Mouse (Mus musculus) cerebellum, postnatal 14 days (tissue): ENCODE data around the gene Unc93a.
"Not testable (repeated sequence)": the region's sequence is repeated elsewhere in the genome, so short reads cannot be mapped to it uniquely, and the experiment has no call there.

ENCODE experiments used
- DNase-seq, 2 experiments: peaks; one replicate each; pipeline ENCODE4 v3.0.0; 2021; ENCODE audit warnings: mixed read lengths in 2 of 2

The Unc93a gene

DNA sequence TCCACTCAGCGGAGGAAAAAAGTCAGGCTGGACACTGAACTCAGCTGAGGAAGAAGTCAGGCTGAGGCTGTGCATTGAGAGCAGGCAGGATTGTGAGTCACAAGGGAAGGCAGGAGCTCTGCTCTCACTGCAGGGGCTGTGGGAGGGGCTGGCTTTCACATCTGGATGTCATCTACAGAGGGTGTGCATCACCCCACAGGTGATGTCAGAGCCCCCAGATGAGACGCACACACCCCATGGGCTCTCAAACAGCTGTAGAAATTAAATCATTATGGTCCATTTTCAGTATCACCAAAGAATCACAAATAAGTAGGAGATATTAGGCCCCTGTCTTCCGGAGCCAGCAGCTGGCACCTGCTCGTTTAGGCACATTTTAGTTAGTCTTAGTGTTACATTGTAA is at the start of gene Unc93a:
Unc93a (minus strand) TSS at position 101 of the 400 bp plus-strand sequence.
- not testable (repeated sequence) for DNase-seq

DNA sequence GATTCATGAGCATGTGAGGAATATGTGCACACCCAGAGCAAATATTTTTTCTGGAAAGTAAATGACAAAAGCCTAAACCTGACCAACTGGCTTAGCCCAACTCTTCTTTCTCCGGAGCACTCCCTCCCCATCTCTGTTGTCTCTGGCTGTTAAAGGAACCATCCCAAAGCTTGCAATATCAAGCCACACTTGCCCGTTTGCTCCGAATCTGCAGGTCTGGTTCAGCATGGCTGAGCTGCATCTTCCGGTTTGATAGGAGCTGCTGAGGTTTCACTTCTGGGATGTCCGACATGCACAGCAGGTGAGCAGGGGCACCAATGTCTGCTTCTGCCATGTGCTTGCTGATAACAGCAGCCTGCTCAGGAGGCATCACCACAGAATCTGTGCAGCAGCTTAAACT is 48.9 kb upstream of the Unc93a start:
- not testable (repeated sequence) for DNase-seq

DNA sequence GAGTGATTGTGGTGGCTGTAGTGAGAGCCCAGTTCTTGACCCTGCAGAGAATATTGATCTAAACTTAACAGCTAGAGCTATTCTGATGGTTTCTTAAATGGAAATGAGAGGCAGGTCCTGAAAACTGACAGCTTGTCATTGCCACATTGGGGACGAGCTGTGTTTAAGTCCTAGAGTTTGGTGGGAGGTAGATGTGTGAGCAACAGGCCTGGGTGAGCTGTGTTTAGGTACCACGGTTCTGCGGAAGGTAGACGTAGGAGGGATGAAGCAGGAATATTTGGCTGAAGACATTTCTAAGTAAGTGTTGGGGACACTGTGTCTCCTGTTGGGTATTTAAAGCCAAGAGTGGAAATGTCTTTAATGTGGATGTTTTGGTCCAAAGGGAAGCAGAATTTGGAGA is 47.4 kb upstream of the Unc93a start:
- not testable (repeated sequence) for DNase-seq

DNA sequence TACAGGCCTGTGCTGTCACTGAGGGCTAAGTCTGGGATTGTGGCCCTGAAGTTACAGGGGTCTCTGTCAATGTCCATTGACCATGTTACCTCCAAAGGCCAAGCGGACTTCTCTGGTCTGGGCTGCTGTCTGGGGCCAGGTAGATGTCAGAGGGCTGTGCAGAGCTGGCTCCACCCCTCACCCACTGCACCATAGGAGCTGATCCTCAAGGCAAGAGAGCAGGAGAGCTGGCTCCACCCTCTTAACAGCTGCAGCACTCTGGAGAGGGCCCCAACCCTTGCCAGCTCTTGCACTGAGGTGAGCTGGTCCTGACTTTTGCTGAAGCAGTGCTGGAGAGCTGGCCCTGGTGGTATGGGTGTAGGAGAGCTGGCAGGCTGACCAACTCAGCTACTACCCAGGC is 46.2 kb upstream of the Unc93a start:
- DNase-seq = not testable (repeated sequence)

DNA sequence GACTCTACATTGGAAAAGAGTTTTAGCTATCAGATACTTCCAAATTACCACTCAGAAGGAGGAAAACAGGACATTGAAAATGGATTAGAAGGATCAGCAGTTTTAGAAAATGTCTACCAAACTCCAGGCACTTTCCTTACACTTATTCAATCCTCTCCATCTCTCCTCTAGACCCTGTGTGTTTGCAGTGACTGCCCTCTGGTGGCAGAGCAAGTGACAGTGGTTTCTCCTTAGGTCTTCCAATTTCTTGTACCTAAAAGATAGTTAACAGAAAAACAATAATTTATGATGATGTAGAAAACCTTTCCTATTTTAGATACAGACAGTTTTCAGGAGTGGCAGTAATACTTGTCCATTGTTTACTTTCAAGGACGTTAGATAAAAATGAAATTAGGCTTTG is 44.0 kb upstream of the Unc93a start:
- not testable (repeated sequence) for DNase-seq

DNA sequence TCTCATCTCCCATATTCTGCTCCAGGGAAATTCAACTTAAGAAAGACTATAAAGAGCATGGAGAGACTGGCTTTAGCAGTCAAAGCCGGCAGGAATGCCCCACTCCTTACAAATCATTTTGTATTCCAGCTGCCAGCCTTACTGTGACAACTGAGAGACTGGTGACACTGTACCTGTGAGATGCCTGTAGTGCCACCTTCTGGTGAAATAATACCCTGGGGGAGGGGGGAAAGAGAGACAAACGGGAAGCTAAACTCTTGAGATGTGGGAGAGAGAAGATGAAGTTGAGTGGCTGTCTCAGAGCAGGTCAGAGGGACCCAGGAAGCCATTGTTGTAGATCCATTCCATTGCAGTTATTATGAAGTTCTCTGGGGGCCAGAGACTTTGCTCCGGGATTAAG is 42.4 kb upstream of the Unc93a start:
- DNase-seq = not testable (repeated sequence)

DNA sequence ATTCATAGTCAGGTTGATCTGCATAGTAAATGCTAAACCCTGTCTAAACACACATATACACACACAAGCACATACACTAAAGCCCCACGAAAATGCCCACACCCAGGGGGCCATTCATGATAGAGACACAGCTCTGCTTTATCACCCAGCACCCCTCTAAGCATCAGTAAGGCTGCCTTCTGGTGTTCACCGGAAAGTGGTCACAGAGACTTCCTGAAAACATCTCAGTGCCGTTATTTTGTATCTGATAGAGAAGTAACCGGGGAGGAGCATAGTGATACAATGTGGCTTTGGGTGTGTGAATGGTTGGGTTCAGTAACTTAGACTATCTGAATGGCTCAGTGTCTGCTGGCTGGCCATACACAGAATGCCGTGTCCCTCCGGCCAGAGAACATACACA is 42.0 kb upstream of the Unc93a start:
- not testable (repeated sequence) for DNase-seq

DNA sequence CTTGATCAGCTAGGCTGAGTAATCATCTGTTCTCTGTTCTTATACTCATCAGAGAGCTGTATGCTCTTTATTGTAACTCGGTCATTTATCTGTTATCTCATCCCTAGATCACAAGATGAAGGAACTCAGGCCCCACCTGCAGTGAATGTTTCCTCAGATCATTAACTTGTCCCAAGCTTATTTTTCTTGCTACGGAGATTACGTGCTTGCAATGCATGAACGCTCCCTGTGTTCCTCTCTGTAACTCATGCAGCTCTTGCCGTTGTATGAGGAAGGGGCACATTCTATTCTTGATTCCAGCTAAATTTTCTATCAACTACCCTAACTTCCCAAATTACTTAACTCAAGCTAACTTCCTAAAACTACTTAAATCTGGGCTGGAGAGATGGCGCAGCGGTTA is 14.5 kb upstream of the Unc93a start:
- not testable (repeated sequence) for DNase-seq

DNA sequence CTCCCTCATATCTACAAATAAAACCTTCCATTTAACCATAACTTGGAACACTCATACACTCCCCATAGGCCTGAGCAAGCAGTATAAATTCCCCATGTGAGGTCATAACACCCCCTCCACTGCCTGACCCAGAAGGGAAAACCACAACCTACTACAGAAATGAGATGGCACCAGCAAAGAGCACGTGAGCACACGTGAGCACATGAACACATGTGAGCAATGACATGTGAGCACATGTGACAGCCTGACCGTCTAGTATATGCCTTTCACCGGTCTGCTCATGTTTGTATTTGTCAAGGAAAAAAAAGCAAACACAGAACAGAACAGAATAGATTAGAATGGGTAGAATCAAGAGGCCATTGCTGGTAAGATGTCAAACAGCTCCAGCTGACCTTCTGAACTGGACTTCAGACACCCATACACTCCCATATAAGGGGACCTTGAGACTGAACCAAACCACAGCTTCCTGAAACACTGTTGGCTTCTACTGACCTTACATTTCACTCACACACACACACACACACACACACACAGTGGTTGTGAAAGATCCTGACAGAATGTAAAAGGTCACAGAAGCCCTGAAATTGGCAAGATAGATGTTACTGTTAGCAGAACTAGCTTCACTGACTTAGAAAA is 13.1 kb upstream of the Unc93a start:
- DNase-seq = not testable (repeated sequence)

DNA sequence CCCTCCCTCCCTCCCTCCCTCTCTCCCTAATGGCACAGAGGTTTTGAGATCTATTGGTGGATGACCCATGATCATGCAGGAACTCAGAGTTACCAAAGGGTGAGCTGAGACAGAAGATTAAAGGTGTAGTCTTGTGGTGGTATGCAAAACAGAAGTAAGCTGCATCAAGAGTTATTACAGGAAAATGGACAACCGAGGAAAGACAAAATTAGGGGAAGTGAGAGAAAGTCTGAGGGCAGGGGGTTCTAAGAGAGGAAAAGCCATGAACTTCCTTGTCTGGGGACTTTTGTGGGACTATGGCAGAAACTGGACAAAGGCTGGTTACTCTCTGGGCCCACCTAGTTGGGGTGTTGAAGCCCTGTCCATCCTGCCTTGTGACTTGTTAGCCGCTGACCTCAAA is 11.1 kb upstream of the Unc93a start:
- DNase-seq = not testable (repeated sequence)

DNA sequence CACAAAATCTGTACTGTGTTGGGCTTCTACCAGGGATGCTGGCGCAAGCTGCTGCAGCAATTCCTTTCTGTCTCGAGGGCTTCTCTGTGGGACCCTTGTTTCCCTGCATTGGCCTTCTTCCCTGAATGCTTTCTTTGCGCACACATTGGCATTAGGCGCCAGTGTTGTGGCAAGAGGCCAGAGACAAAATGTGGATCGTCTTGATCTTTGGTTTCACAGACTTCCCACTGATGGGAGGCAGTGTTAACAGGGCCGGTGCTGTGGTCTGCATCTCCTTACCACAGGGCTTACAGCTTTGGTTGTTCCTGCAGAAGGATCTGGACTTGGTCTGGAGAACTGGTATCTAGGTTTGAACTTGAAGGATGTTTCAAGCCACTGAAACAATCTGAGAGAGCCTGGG is 3.7 kb upstream of the Unc93a start:
- DNase-seq = peak; percentile 67 to 76

DNA sequence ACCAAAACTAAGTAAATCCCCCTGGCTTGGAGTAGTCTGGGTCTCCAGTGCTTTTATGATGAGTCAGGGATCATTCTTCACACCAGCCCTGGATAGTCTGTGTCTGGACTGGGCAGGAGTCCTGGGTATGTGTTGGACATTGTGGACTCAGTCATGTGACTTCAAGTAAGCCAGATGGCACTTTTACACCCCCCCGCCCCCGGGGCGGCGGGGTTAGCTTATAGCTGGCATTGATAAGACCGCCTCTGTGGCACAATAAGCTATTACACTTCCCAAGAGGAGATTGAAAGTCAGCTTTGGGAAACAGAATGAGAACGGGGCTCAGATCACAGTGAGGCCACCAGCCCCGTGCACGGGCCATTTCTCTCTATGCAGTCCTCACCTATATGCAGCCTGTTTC is 742 bp upstream of the Unc93a start:
- DNase-seq = peak; percentile 26 to 30

DNA sequence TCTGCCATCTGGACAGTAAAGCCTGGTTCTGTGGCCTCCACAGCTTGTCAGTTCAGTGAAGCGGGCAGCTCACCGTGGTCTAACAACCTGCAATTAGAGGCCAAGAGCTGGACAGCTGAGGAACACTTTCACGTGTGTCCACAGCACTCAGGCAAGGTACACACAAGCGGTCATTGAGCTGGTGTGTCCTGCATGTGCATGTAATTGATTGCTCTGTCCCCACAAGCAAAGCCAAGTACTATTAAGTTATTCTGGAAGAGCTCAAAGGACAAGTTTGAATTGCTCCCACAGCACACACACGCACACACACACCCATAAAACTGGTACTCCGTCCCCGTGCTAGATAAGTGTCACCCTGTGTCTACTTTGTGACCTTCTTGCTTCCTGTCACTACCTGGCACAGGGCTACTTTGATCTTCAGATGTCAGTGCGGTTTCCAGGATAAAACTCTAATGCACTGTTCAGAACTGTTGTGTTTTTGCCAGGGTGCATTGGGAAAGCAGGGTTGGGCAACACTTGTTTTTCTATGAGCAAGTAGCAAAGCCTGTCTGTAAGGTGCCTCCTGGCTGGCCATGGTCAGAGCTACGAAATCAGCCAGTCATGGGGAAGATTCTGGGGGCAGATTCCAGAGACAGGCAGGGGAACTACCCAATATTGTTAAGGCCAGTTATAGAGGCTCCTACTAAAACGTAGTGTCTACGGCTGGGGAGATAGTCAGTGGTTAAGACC is 1.7 kb downstream of the Unc93a start:
- not testable (repeated sequence) for DNase-seq

DNA sequence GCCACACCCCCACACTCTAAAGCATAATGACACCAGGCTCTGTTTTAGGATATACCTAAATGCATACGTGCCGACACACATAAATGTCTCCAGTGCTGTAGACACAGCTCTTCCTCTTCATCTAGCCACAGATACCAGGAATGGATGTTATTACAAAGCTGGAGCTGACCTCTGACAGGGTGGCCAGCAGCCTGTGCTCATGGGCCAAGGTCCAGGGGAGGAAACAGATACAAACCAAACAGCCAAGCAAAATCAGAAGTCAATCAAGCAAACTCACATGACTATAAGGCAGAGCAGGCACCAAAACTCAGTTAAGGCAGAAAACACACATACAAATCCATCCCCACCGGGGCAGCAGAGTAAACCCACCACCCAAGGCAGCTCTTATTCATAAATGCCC is 2.3 kb downstream of the Unc93a start:
- not testable (repeated sequence) for DNase-seq

DNA sequence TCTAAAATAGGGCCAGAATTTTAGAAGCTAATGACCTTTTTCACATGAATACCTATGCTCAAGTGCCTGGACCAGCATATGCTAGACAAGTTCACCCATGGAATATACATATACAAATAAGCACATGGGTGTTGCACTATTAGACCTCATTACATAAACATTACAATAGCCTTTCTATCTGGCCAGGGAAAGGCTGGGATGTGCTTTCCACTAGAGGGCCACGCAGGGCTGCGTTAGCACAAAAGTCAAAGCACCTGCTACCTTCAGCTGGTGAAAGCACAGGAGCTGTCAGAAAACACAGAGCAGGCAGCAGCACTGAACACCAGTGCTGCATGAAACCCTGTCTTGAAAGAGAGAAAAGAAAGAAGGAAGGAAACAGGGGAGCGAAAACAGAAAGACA is 7.4 kb downstream of the Unc93a start:
- DNase-seq = not testable (repeated sequence)

DNA sequence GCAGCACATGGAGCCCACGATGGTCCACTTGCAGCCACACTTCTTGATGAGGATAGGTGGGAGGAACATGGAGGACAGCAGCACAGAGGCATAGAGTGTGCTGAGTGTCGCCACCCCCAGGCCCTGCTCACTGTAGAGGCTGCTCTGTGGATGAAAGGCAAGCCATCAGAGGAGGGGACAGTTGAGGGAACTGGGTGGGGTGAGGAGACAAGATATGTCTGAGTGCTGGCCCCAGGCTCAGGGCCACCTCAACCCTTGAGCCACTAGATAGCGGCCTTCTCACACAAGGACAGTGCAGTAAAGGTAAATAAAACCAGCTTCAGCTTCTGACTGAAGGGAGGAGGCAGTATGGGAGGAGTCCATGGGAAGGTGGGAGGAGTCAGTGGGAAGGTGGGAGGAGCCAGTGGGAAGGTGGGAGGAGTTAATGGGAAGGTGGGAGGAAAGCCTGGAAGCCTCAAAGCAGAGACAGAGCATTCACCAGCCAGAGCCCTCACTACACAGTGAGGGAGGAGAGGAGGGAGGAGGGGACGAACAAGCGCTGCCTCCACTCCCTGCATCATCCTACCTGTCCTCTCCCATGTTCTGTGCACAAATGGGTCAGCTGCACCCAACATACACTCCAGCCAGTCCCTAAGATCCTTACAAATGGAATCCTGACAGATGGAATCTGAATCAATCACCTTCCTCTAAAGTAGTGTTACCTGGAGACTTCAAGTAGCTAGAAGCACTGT is 8.1 kb downstream of the Unc93a start:
- not testable (repeated sequence) for DNase-seq

DNA sequence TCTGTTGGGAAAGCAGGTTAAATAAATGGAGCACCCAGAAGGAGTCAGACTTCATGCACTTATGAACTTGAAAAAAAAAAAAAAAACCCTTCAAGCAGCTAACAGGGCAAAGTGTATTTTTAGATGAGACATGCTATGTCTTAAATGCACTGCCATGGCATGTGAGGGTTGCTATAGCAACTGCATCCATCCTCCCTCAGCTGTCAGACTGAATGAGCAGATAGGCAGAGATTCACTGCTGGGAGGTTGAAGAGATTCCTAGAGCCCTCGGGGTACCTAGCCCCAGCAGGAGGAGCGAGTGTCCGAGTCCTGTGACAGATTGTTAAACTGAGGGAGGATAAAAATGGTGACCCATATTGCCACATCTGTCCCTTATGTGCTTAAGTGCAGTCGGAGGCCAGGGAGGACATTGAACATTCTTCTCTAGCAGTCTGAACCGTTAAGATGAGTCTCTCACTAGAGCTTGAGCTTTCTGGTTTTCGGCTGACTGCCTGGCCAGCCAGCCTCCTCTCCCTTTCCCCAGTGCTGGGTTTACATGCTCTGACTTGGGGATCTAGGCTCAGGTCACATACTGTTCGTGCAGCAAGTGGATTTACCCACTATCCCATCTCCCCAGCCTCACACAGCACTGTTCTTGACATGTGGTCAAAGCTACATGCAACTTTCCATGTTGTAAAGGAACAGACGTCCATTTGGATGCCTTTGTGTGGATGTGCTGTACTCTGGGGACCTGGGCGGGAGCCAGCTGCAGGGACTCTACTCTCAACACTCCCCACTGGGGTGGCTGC is 18.9 kb downstream of the Unc93a start:
- DNase-seq = not testable (repeated sequence)

DNA sequence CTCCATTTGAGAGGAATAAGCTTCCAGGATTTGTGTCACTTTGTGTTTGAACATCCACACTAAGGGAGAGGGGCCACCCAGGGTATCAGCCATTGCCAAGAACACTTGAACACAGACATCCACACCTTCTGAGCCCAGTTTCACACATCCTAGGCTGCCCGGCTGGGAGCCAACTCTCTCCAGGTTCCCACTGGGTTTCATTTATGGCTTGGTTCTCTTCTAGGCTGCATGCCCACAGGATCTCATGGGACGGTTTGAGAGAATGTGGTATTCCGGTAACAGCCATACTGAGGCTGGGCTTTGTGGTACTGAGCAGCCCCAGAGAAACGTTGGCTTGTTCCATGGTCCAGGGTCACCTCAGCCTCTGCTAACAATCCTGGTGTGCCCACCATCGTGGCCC is 25.0 kb downstream of the Unc93a start:
- DNase-seq = peak; percentile 81 to 84

DNA sequence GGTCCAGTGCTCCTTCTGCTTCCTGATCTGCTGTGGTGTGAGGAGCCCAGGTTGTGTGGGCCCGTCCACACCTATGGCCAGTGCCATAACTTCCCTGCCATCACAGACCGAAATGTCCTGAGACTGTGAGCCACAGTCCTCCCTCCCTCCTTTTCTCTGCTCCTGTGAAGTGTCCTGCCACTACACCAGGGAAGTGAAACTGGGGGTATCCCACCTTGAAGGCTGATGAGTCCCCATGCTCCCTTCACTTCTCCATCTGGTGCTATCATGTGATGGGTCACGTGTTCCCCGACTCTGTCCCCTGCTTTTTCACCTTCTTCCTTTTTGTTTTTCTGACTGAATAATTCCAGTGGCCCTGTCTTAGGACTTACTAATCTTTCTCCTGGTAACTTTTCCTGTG is 38.6 kb downstream of the Unc93a start:
- DNase-seq = not testable (repeated sequence)

DNA sequence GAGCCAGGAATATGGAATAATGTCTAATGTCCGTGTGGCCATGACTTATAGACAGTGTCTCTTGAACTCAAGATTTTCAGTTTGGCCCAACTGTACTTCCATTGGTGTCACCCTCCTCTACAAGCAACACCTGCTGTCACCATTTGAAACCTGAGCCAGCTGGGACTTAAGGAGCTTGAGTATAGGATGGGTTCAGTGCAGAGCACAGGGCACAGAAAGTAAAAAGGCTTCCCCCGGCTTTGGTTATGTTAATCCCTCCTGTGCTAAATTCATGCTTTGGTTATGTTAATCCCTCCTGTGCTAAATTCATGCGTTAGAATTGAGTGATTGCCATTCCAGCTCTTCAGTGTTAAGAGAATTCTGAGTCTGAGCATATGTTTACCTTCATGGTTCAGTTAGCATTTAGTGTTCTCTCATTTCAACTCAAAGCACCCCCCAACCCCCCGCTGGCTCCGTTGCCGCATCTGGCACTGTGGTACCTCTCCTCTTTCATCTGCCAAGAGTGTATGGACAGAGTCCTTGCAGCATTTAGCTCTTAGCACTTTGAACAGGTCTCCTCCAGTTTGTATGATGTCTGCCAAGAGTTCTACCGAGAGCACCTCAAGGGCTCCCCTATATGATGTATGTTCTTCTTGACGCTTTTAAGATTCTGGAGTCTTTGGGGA is 39.4 kb downstream of the Unc93a start:
- DNase-seq = not testable (repeated sequence)

DNA sequence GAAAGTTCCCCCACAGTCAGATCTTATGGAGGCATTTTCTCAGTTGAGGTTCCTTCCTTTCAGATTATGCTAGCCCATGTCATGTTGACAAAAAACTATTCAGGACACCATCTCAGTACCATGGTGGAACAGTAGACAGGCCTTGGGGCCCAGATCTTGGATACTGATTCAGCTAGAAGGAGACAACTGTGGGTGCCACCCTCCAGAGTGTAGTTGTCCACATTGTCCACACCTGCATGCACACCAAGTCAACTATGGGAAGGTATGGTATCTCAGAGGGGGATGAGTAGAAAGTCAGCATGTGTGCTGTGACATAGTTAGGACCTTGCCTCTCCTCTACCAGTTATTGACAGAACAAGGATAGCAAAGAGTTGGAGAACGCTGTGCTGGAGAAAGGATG is 40.1 kb downstream of the Unc93a start:
- not testable (repeated sequence) for DNase-seq

DNA sequence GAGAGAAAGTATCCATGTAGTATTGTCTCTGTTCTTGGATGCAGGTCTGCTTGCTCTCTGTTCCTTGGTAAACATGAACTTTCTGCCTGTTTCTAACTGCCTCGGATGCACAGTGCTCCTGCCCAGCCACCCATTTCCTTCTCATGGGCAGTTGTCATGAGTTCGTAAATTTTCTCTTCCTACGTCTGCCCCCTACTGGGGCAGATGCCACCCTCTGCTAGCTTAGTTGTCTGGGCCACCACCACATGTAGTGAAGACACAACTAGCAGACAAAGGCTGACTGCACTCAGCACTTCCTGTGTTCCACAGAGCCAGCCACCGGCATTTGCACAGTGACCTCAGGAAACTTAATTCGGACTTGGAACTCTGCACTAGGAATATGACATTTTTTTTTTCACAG is 62.4 kb downstream of the Unc93a start:
- not testable (repeated sequence) for DNase-seq
